Mouse (Mus musculus): Measurements from ENCODE around the gene Fcrla. TPM values are rescaled to one million over a fixed set of nuclear protein-coding genes. Genes with fewer than 3 reads are reported as not detected.
"Not testable (repeated sequence)": the region's sequence is repeated elsewhere in the genome, so short reads cannot be mapped to it uniquely, and the experiment has no call there.

Fcrla gene
- total RNA-seq (2021): not detected

GRCm38 (mm10) chr1:170927378-170927777 lies at the start of gene Fcrla:
Gene Fcrla (minus strand): TSS chr1:170927583.
- DNase-seq (ENCODE audit: low spot score in 2 of 2): no peak
- intact Hi-C loops (cut with DNase I): no loop called here

DNA sequence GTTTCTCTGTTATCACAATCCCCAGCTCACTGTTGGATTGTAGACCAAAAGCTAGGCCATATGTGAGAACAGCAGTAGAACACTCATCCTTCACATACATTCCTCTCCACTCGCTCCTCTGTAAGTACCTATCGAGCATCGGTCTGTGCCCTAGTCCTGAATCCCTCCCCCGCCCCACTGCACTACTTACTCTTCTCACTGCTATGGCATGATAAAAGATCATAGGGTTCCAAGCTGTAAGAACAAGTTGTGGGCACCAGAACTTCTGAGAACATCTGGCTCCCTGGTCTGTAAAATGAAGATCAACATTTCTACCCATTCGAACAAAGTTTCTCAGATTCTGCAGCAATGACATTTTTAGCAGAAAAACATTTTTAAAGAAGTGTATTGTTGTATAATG lies 49.1 kb upstream of the Fcrla start, which contains the start of gene Fcgr2b:
Gene Fcgr2b, minus strand, starts transcription at position 101 of the 400 bp plus-strand sequence.
- no peak for DNase-seq (ENCODE audit: low spot score in 2 of 2)
- intact Hi-C loops (cut with DNase I): no loop called here

DNA sequence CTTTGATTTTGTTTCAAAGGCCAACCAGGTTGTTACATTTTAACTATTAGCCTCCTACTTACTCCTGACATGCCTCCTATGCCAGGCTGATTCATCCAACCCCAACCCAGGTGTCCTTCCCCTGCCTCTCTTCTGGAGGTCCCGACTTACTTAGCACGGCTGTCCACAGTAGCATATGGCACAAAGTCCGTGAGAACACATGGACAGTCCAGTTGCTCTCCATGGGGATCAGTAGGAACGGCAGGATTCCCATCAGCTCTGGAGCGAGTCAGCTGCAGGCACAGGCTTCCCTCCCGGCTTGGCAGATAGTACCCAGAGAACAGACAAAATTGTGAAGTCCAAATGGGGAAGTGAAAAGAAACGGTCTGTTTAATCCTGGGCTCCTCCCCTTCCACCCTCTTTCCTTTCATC lies 48.4 kb upstream of the Fcrla start:
- intact Hi-C loops (cut with DNase I): no loop called here
- no peak for DNase-seq (ENCODE audit: low spot score in 2 of 2)

DNA sequence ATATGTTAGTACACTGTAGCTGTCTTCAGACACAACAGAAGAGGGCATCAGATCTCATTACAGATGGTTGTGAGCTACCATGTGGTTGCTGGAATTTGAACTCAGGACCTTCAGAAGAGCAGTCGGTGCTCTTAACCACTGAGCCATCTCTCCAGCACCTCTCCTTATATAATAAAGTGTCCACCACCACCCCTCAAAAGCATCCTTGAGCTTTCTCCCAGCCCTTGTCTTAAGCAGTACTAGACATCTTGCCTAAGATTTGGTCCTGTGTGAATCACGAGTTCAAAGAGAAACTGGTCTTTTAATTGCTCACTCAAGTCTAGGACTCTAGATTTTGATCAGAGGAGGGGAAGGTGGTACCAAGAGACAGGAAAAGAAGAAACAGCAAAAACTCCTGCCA lies 48.0 kb upstream of the Fcrla start:
- intact Hi-C loops (cut with DNase I): not testable (repeated sequence)

DNA sequence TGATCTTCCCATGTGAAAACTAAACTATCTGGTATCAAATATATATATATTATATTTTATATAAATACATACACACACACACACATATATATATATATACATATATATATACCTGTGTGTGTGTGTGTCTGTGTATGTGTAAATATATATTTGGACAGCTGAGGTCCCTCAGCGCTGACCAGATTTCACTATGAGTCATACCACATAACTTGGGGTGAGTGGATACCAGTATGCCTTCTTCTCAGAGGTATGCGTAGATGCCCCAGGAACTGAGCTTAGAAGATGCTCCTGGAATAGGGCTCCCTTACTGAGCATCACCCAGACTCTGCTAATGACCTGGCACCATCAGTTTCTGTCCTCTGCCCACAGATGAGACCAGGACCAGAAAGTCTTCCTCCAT lies 47.4 kb upstream of the Fcrla start:
- no peak for DNase-seq (ENCODE audit: low spot score in 2 of 2)
- intact Hi-C loops (cut with DNase I): no loop called here

More for the DNA sequence above, 48.0 kb upstream of the Fcrla start:
- not testable (repeated sequence) for DNase-seq (ENCODE audit: low spot score in 2 of 2)

- intact Hi-C loops (cut with DNase I): no loop called here
These were observed 46.8 kb upstream of the Fcrla start for GRCm38 (mm10) chr1:170974171-170974570.

DNA sequence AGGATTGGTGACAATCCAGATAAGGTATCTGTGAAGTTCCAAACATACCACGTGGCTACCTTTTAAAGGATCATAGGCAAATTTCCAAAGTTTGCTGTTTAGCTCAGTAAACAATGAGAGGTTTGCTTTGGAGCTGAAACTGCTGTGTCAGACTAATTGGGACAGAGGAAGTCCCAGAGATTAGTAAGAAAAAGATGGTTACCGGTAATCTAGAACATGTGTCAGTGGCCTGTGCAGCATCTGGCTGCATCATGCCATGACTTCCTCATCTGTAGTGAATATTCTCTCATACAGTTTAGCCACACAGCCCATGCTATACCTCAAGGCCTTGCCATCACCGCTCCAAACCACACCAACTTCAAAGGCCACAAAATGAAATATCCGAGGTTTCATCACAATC lies 45.6 kb upstream of the Fcrla start:
- intact Hi-C loops (cut with DNase I): no loop called here
- DNase-seq (ENCODE audit: low spot score in 2 of 2): no peak

More at GRCm38 (mm10) chr1:170974171-170974570, 46.8 kb upstream of the Fcrla start:
- no peak for DNase-seq (ENCODE audit: low spot score in 2 of 2)

- intact Hi-C loops (cut with DNase I): no loop called here
- no peak for DNase-seq (ENCODE audit: low spot score in 2 of 2)
These were observed 45.1 kb upstream of the Fcrla start for GRCm38 (mm10) chr1:170972494-170972893.

GRCm38 (mm10) chr1:170968576-170968975 lies 41.2 kb upstream of the Fcrla start:
- intact Hi-C loops (cut with DNase I): no loop called here
- DNase-seq (ENCODE audit: low spot score in 2 of 2): no peak

DNA sequence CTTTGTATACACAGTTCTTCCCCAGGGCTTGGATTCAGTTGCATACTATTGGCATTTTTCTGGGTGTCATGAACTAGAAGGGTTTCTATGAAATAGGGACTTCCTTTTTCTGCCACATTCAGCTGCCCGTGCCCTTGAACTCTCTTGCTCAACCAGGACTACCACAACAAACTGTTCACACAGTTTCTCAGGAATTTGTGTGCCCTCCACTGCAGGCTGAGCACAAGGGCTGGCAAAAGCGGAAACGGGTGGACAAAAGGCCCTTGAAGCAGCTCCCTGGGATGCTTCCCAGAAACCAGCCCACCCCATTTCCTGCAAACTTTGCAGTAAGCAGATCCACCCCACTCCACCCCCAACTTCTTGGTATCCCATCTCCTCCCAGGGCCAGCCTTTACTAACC lies 40.2 kb upstream of the Fcrla start:
- DNase-seq (ENCODE audit: low spot score in 2 of 2): no peak
- intact Hi-C loops (cut with DNase I): no loop called here

DNA sequence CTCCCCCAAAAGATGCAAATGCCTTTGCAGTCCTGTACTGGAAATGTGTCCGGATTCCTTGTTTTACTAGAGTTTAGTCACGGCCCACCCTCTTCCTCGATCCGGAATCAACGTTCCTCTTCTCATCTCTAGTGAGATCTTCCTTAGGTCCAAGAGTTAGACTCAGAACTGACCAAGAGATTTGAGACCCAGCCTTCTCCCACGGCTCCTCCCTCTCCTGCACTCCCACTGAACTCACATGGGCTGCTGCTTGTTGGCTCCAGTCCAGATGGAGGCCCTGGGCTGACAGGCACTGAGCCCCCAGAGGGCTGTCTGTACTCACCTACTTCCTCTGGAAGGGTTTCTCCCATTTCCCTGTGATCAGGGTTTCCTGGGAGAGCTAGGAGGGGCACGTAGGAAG lies 35.7 kb upstream of the Fcrla start:
- no peak for DNase-seq (ENCODE audit: low spot score in 2 of 2)
- intact Hi-C loops (cut with DNase I): no loop called here

DNA sequence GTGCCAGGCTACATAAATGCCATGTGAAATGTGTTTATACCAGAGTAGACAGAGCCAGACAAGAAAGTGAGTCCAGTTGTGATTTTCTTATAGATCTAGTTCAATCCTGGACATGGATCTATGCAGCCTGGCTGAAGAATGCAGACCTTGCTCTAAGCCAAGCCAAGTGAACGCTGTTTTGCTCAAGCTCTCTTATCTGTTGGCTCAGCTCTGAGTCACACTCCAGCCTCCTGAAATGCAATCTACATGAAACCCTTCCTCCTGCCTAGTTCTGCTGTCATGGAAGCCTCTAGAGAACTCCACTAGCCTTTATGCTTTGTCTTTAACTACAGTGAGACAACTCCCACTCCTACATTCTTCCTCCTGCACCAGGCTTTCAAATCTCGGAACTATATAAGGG lies 34.9 kb upstream of the Fcrla start:
- intact Hi-C loops (cut with DNase I): no loop called here

GRCm38 (mm10) chr1:170961101-170961500 lies 33.7 kb upstream of the Fcrla start:
- intact Hi-C loops (cut with DNase I): no loop called here
- no peak for DNase-seq (ENCODE audit: low spot score in 2 of 2)

More for the DNA sequence above, 34.9 kb upstream of the Fcrla start:
- DNase-seq (ENCODE audit: low spot score in 2 of 2): no peak

GRCm38 (mm10) chr1:170959791-170960190 lies 32.4 kb upstream of the Fcrla start:
- no peak for DNase-seq (ENCODE audit: low spot score in 2 of 2)
- intact Hi-C loops (cut with DNase I): no loop called here

- intact Hi-C loops (cut with DNase I): no loop called here
- DNase-seq (ENCODE audit: low spot score in 2 of 2): no peak
These were observed 30.8 kb upstream of the Fcrla start for GRCm38 (mm10) chr1:170958225-170958624.

GRCm38 (mm10) chr1:170953192-170953591 lies 25.8 kb upstream of the Fcrla start:
- intact Hi-C loops (cut with DNase I): no loop called here
- no peak for DNase-seq (ENCODE audit: low spot score in 2 of 2)

- DNase-seq (ENCODE audit: low spot score in 2 of 2): no peak
- intact Hi-C loops (cut with DNase I): no loop called here
These were observed 23.4 kb upstream of the Fcrla start for GRCm38 (mm10) chr1:170950772-170951171.

DNA sequence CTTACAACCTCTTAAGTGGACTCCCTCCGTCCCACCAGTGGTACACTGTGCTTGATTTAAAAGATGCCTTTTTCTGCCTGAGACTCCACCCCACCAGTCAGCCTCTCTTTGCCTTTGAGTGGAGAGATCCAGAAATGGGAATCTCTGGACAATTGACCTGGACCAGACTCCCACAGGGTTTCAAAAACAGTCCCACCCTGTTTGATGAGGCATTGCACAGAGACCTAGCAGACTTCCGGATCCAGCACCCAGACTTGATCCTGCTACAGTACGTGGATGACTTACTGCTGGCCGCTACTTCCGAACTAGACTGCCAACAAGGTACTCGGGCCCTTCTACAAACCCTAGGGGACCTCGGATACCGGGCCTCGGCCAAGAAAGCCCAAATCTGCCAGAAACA lies 17.5 kb upstream of the Fcrla start:
- DNase-seq (ENCODE audit: low spot score in 2 of 2); intact Hi-C loops (cut with DNase I): not testable (repeated sequence)

DNA sequence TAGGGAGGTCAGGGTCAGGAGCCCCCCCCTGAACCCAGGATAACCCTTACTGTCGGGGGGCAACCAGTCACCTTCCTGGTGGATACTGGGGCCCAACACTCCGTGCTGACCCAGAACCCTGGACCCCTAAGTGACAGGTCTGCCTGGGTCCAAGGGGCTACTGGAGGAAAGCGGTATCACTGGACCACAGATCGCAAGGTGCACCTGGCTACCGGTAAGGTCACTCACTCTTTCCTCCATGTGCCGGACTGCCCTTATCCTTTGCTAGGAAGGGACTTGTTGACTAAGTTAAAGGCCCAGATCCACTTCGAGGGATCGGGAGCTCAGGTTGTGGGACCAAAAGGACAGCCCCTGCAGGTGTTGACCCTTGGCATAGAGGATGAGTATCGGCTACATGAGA lies 16.8 kb upstream of the Fcrla start:
- DNase-seq (ENCODE audit: low spot score in 2 of 2); intact Hi-C loops (cut with DNase I): not testable (repeated sequence)

DNA sequence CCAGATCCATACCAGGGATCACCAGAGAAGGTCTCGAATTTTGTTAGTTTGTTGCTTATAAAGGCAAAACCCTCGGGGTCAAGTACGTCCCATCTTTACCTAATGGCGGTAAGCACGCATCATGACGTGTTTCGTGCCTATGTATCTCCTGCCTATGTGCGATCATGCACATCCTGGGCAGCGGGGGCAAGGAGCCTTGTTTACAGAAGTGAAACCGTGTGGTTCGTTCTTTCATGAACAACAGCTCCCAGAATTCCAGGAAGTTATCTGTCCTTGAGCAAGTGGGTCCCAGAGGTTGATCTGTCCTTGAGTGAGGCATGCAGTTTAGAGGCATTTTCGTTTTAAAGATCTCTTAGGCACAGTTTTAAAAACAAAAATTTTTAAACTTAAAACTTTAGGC lies 11.9 kb upstream of the Fcrla start:
- intact Hi-C loops (cut with DNase I): no loop called here
- no peak for DNase-seq (ENCODE audit: low spot score in 2 of 2)

GRCm38 (mm10) chr1:170934383-170934782 lies 7.0 kb upstream of the Fcrla start:
- intact Hi-C loops (cut with DNase I): no loop called here
- DNase-seq (ENCODE audit: low spot score in 2 of 2): no peak

- DNase-seq (ENCODE audit: low spot score in 2 of 2): no peak
- intact Hi-C loops (cut with DNase I): no loop called here
These were observed 6.6 kb upstream of the Fcrla start for GRCm38 (mm10) chr1:170933940-170934339.

All from left cerebral cortex, postnatal 36 days (tissue).